Mouse (Mus musculus) A20 (cell line): ENCODE measurements around the gene Nkd1.

Source experiments
- DNase-seq: peaks from one replicate; pipeline ENCODE4 v3.0.0-alpha.2; 2011; ENCODE audit warnings: low read depth, low spot score

Gene Nkd1

DNA sequence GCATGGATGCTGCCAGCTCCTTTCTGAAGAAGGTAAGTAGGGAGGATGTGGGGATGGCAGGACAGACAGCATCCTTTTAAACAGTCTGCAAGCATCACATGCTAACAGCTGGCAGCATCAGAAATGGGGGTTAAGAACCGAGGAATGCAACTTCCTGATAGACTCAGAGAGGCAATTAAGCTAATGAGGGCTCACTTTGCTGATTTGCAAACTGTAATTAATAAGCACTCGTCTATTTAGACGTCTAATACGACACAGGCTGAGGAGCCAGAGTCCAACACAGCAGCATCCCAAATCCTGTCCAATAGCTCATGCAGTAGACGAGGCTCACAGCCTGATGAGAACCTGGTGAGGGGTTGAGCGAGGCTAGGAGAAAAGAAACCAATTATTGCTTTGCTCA, 89.1 kb downstream of the Nkd1 start:
- no peak for DNase-seq

DNA sequence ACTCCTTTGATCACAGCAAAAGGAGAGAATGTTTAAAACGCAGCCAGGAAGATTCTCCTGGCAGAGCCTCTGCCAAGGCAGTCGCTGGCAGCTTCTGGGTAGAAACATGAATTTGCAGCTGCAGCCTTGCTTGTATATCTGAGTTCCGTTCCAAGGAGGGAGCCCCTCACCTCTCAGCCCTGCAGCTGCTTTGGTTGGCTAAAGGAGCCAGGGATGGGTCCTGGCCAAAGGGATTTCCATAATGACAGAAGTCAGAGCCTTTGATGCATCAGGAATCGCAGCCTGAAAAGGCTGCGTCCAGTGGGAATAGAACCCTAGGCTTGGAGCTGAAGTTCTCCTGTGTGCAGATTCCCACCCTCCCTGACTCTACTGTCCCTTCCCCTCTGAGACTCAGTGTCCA, 93.8 kb downstream of the Nkd1 start:
- DNase-seq, result no peak

DNA sequence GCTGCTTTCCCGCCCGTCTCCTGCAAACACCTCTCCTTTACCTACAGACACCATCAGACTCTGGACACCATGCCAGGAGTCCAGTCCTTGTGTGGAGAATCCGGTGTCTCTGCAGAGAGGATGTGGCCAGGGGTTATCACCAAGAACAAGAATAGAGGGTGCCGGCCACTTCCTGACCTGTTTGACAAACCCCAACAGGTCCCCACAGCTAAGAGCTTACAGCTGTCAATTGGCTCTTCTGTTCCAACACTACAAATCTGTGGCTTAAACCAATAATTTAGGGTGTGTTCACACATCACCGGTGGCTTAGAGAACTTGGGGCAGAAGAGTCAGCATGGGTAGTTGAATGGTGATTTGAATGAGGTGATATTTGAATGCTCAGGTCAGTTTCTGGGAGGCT, 97.5 kb downstream of the Nkd1 start:
- DNase-seq, result no peak

GRCm38 (mm10) chr8:88619513-88619912, 98.4 kb downstream of the Nkd1 start:
- DNase-seq, result peak; percentile 42

GRCm38 (mm10) chr8:88620931-88621330, 99.8 kb downstream of the Nkd1 start:
- DNase-seq, result no peak

- peak; percentile 45 for DNase-seq
Measured at GRCm38 (mm10) chr8:88621408-88621807, 100.3 kb downstream of the Nkd1 start.

GRCm38 (mm10) chr8:88623351-88623750, 102.2 kb downstream of the Nkd1 start:
- DNase-seq, result no peak

DNA sequence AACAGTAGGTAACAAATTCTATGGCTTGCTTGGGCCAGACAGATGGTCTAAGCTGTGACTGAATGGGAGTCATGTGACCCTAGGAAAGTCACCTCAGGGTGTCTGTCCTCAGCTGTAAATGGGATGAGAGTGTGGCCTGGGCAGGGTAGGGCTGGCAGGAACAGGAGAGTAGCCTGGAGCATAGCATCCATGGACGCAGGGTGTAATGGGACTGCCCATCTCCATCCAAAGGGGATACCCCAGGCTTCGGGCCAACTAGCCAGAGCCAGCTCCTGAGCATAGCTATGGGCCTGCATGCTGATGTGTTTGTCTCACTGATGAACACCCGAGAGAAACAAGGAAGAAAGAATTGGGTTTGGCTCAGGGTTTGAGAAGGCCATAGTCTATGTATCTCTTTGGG, 103.1 kb downstream of the Nkd1 start:
- no peak for DNase-seq

DNA sequence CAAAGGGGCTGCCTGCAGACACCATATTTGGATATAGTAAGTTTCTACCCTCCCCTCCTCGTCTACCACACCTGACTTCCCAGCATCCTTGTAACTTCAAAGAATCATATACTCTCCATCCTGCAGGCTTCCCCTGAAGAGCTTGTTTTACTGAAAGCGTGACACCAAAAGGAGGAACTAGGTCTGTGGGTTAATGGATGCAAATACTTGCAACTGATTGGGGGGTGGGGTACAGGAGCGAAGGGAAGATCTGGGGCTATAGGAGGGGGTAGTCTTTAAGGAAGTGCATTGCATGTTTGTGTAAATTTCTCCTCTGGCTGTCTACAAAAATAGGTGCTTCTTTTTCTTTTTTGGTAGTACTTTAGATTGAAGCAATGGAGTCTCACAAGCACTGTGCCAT, 105.3 kb downstream of the Nkd1 start:
- peak; percentile 53 for DNase-seq

DNA sequence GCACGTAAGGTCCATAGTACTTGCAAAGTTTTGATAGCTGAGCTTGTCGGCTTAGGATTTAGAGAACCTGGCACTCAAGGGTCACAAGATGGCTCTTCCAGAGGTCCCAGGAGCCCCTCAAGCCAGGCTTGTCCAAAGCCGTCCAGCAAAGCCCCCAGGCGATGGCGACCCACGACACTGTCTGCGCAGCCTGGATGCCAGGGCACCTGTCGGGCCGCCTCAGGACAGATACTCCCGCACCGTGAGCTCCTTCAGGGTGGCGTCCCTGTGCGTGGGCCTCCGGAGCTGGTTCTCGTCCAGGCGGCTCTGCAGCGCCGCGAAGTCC, 105.7 kb downstream of the Nkd1 start:
- no peak for DNase-seq

GRCm38 (mm10) chr8:88627265-88627991, 106.3 kb downstream of the Nkd1 start:
- DNase-seq, result no peak

DNA sequence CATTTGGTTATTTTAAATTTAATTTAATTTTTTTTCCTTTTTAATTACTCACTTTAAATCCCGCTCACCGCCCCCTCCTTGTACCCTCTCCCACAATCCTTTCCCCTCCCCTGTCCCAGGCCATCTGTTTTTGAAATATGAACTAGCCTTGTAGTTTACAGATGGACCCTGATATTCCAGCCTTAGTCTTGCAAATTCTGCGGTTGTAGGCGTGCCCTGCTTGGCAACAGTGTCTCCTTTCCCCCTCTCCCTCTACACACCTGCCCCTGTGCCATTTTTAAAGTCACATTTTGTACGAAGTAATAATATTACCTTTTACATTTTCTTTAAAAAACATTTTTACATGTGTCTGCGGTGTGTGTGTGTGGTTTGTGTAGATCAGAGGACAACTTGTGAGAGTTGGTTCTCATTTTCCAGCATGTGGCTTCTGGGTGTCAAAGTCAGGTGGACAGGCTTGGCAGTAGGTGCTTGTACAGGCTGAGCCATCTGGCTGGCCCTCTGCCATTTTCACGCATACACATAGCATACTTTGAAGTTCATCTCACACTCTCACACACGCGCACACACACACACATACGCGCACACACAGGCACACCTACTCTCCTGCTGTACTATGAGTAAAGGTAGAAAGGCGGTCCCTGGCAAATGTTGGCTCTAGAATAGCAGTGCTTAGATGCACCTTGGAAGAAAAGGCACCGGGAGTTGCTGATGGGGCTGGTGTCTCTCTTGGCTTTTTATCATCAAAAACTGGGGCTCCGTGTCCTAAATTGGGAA, 107.0 kb downstream of the Nkd1 start:
- DNase-seq, result no peak

DNA sequence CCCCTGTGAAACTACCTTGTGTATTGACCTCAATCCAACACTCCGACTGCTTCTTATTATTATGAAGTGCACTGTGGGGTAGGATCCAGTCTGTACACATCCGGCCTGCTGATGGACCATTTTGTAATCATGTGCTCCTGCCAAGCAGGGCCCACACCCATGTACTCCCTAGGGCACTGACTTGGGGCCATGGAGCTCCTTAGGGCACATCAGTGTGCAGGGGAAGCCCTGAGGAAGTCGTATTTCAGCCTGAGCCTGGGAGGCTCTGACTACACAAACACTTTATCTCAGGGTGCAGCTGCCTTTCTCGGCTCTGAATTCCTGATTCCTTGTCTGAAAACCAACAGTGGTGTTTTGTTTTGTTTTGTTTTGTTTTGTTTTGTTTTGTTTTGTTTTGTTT, 109.1 kb downstream of the Nkd1 start:
- no peak for DNase-seq

DNA sequence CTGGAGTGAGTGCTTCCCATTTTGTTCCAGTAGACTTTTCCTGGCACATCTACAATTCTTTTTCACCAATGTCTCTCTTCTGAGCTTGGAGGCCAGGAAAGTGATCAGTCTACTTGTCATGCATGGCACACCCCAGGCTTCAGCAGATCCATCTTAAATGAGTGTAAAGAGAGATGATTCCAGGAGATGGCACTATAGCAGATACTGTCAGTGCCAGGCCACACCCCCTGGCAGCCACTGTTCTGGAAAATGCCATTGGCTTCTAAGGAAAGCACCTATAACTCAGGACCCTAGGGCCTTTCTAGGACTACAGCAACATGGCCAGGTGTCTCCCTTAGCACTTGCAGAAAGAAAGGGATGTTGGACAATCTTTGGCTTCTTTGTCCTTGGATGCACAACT, 109.9 kb downstream of the Nkd1 start:
- DNase-seq, result peak; percentile 48

GRCm38 (mm10) chr8:88633343-88633765, 112.2 kb downstream of the Nkd1 start:
- DNase-seq, result no peak

DNA sequence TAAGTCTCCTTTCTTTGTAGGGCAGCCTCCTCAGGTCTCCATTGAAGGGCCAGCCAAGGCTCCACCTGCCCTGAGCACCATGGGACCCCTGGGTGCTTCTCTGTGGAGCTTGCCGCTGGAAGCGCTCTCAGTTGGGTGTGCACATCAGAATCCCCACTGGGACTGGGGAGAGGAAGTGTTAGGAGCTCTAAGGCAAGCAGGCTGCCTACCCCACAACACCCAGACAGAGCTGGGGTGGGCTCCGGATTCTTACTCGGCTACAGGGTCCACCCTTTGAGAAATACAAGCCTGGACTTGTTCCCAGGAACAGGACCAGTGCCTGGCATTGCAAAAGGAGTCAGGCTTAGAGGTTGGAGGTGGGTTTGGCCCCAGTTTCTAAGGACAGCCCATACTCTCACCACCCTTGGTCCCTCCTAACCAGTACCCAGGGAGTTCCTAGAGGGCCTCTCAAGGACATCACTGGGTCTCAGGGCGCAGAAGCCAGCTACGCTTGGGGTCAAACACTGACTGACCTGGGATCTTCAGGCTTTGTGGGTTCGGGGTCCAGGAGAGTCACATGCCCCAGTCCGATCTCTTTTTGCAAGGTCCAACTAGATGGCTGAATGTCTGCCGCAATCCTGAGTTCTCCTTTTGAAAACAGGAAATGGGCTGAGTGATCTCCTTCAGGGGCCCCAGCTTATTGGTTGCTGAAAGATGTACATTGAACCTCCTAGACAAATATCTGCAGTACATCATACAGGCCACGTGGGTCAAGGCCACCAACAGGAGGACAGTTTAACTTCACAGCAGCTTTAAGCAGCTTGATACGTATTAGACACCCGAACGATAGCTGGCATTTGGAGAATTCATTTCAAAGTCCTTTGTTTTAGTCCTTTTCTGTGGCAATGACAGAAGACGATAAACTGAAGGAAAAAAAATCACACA, 114.6 kb downstream of the Nkd1 start, which contains the start of gene Snx20:
Gene Snx20, minus strand, starts transcription at position 655 of the 924 bp plus-strand sequence.
- DNase-seq, result peak; percentile 88

GRCm38 (mm10) chr8:88637092-88638000, 116.2 kb downstream of the Nkd1 start:
- DNase-seq, result peak; percentile 93

DNA sequence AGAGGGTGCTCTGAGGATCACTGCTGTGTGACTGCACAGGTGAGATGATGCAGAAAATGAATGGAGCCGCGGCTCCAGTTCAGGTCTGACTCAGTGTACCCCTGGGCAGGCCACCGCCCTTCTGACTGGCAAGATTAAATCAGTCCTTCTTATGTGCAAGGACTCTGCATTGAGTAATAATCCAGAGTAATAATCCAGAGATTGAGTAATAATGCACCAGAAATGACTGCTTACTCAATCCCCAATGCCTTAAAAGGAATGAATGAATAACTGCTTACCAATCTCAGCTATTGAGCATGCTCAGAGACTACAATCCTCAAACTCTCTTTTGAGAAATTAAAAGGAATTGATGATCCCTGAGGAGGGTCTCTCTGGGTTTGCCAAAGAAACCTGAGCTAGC, 117.8 kb downstream of the Nkd1 start:
- no peak for DNase-seq

- DNase-seq, result no peak
Measured at GRCm38 (mm10) chr8:88642734-88643564, 121.8 kb downstream of the Nkd1 start.
